Mouse (Mus musculus) heart, postnatal 0 days (tissue): Measurements from ENCODE around the gene Cog5. TPM values are rescaled to one million over a fixed set of nuclear protein-coding genes. Genes with fewer than 3 reads are reported as not detected.

ENCODE experiments used
- ATAC-seq: fragments of 200-750 bp; cut with Nextera tagmentation; 2 replicates; pipeline ENCODE4 v1.8.0; 2017; ENCODE audit warnings: low read depth, moderate number of reproducible peaks, moderate library complexity; ENCODE audit not compliant: insufficient read depth
- DNase-seq: peaks from one replicate; pipeline ENCODE4 v3.0.0-alpha.2; 2016; ENCODE audit warnings: low spot score
- H3K27ac ChIP-seq: fragments of 300-500 bp; sonication (generic); 2 replicates; pipeline ENCODE4 v1.5.1; 2014; ENCODE audit warnings: low read depth, mild to moderate bottlenecking
- H3K27me3 ChIP-seq: fragments of 300-500 bp; sonication (generic); 2 replicates; pipeline ENCODE4 v1.6.1; 2014; ENCODE audit warnings: low read length, mixed read lengths; ENCODE audit not compliant: control insufficient read depth, insufficient read depth
- H3K36me3 ChIP-seq: fragments of 300-500 bp; sonication (generic); replicated peaks from 2 replicates; pipeline ENCODE4 v1.6.1; 2014; ENCODE audit warnings: low read length, mixed read lengths; ENCODE audit not compliant: control insufficient read depth, insufficient read depth
- H3K4me1 ChIP-seq: fragments of 300-500 bp; sonication (generic); 2 replicates; pipeline ENCODE4 v1.6.1; 2014; ENCODE audit warnings: antibody characterized with exemption; ENCODE audit not compliant: control insufficient read depth, insufficient read depth
- H3K4me2 ChIP-seq: fragments of 300-500 bp; sonication (generic); 2 replicates; pipeline ENCODE4 v1.6.1; 2014; ENCODE audit warnings: low read depth, mild to moderate bottlenecking, low read length, moderate library complexity
- H3K4me3 ChIP-seq: fragments of 300-500 bp; sonication (generic); 2 replicates; pipeline ENCODE4 v1.5.1; 2014; ENCODE audit warnings: low read depth, low read length
- H3K9ac ChIP-seq: fragments of 300-500 bp; sonication (generic); replicated peaks from 2 replicates; pipeline ENCODE4 v1.6.1; 2014; ENCODE audit warnings: low read depth, low read length, mixed read lengths
- H3K9me3 ChIP-seq: fragments of 300-500 bp; sonication (generic); replicated peaks from 2 replicates; pipeline ENCODE4 v1.6.1; 2016; ENCODE audit warnings: low read length; ENCODE audit not compliant: control insufficient read depth
- CTCF ChIP-seq: IDR thresholded peaks from 2 replicates; pipeline ENCODE4 v1.5.1; 2016; ENCODE audit warnings: antibody characterized with exemption, control low read depth, low read depth
- EP300 ChIP-seq: IDR thresholded peaks from 2 replicates; pipeline ENCODE4 v1.6.1; 2016; ENCODE audit warnings: antibody characterized with exemption, low read depth
- WGBS: fragments of 180-500 bp; shearing (Covaris S2); extraction: QIAGEN DNeasy Blood & Tissue Kit; methylation state at CpG from one replicate; pipeline ENCODE4 v1.1.7; 2014; 5-methylcytosine and 5-hydroxymethylcytosine counted together
- polyA plus RNA-seq: library from polyadenylated mRNA; unstranded; fragments of >200 nt; fragmentation: Nextera tagmentation; extraction: Ambion mirVana; gene quantifications from 2 replicates; pipeline ENCODE4 v1.2.1, GENCODE M21; 2015
- total RNA-seq: library from RNA; depleted of rRNA; stranded (reverse); fragments of >200 nt; gene quantifications from 2 replicates; pipeline ENCODE4 v1.2.3, GENCODE M21; 2014; ENCODE audit warnings: low replicate concordance

Cog5 gene
- total and polyA plus RNA-seq, 2 experiments from 2014 or later = 22.4 to 58.4 TPM

DNA sequence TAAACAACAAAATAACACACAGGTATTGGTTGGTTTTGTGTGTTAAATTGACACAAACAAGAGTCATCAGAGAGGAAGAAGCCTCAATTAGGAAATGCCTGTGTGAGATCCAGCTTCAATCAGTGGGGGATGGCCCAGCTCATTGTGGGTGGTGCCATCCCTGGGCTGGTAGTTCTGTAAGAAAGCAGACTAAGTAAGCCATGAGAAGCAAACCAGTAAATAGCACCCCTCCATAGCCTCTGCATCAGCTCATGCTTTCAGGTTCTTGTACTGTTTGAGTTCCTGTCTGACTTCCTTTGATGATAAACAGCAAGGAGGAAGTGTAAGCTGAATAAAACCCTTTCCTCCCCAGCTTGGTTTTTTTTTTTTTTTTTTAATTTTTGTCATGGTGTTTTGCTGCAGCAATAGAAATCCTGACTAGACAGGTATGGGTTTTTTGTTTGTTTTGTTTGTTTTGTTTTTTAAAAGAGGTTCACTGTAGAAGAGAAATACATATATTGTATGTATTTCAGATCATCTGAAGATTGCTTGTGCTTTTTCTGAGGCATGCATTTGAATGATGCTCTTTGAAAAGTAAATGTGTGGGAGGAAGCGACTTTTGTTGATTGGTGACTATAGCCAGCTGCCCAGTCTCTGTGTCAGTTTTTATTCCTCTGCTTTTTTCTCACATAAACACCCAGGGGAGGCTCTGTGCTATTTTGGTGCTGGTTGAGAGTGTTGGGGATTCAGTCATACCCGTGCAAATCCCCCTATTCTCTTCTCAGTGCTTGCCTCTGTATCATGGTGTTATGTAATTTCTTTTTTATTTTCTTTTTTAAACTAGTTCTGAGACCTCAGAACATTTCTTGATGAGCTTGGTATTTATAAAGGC, 101.5 kb downstream of the Cog5 start:
- H3K4me1 ChIP-seq = peaks cover 8% of the 10 kb centered on the region
- no peak overlapping the region for H3K4me2 ChIP-seq
- DNase-seq (no peak), ATAC-seq (no peak)
- no peaks in the 10 kb centered on the region for H3K9me3 ChIP-seq
- H3K27ac ChIP-seq = no peak overlapping the region
- WGBS = 41% methylated on average over 2 of the region's 2 CpGs
- no peaks in the 10 kb centered on the region for H3K36me3 ChIP-seq
- TF ChIP-seq CTCF (no peak), EP300 (no peak)
- H3K27me3 ChIP-seq = no peaks in the 10 kb centered on the region
- no peak overlapping the region for H3K4me3 ChIP-seq
- no peak overlapping the region for H3K9ac ChIP-seq

DNA sequence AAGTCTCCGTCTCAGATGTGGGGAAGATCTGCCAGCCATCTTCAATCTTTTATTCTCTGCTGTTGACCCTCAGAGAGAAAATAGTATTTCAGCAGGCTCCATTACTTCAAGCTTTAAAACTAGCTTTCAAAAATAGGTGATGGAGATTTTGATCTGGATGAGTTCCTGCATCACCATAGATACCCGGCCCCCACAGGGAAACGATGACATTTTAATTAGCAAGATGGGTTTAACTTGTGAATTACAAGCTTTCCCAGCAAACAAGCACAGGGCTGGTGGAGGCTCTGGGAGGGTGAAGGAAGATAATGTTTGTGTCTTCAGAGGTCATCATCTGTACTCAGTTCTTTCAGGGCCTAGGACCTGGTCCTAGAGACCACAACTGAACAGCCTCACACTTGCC, 118.9 kb downstream of the Cog5 start:
- ATAC-seq (no peak), DNase-seq (no peak)
- H3K9me3 ChIP-seq = no peaks in the 10 kb centered on the region
- WGBS = 96% methylated on average over 3 of the region's 3 CpGs
- no peaks in the 10 kb centered on the region for H3K4me1 ChIP-seq
- H3K4me3 ChIP-seq = no peak overlapping the region
- no peak overlapping the region for H3K27ac ChIP-seq
- H3K27me3 ChIP-seq = no peaks in the 10 kb centered on the region
- TF ChIP-seq EP300 (no peak), CTCF (no peak)
- no peak overlapping the region for H3K9ac ChIP-seq
- H3K36me3 ChIP-seq = no peaks in the 10 kb centered on the region
- H3K4me2 ChIP-seq = no peak overlapping the region

DNA sequence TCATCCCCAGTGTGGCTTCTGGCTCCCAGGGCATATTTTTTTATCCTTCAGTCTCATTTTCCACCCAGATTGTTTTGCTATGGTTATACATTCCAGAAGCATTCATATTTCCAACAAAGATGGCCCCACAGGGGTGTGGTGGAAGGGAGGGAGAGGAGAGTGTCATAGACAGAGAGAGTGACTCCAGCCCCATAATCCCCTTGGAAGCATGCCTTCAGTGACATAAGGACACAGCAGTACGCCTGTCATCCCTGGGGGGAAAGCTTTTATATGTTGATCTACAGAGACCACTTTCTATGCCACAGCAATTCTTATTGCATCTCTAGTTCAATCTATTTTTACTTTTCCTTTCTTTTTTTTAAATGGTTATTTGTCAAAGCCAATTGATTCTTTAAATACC, 129.6 kb downstream of the Cog5 start:
- Histone ChIP-seq H3K36me3 (no peaks in the 10 kb centered on the region), H3K9me3 (no peaks in the 10 kb centered on the region), H3K9ac (no peak overlapping the region), H3K4me3 (no peak overlapping the region), H3K4me2 (no peak overlapping the region), H3K27me3 (no peaks in the 10 kb centered on the region), H3K4me1 (no peaks in the 10 kb centered on the region), H3K27ac (no peak overlapping the region)
- TF ChIP-seq CTCF (no peak), EP300 (no peak)
- no peak for DNase-seq
- 87% methylated on average over 1 of the region's 1 CpGs for WGBS
- ATAC-seq = no peak

DNA sequence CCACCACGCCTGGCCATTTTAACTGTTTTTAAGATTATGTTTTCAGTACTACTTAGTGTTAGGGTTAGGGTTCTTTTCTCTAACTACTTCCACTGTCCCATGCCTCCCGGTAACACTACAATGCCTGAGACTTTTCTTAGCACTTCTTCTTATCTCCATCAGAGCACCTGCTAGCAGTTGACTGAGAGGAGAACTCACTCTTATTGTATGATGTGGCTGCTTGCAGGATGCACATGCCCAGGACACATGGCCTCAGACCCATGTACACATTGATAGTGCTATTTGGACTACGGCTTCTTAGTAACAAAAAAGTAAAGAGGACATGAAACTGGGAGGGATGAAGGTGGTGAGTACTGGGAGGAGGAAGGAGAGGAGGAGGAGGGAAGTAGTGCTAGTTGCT, 133.9 kb downstream of the Cog5 start:
- ATAC-seq (no peak), DNase-seq (no peak)
- Histone ChIP-seq H3K4me2 (no peak overlapping the region), H3K9ac (no peak overlapping the region), H3K9me3 (no peaks in the 10 kb centered on the region), H3K27ac (no peak overlapping the region), H3K4me3 (no peak overlapping the region), H3K4me1 (no peaks in the 10 kb centered on the region), H3K36me3 (no peaks in the 10 kb centered on the region), H3K27me3 (no peaks in the 10 kb centered on the region)
- TF ChIP-seq EP300 = no peak
- TF ChIP-seq CTCF = no peak
- WGBS = 80% methylated on average over 3 of the region's 3 CpGs

DNA sequence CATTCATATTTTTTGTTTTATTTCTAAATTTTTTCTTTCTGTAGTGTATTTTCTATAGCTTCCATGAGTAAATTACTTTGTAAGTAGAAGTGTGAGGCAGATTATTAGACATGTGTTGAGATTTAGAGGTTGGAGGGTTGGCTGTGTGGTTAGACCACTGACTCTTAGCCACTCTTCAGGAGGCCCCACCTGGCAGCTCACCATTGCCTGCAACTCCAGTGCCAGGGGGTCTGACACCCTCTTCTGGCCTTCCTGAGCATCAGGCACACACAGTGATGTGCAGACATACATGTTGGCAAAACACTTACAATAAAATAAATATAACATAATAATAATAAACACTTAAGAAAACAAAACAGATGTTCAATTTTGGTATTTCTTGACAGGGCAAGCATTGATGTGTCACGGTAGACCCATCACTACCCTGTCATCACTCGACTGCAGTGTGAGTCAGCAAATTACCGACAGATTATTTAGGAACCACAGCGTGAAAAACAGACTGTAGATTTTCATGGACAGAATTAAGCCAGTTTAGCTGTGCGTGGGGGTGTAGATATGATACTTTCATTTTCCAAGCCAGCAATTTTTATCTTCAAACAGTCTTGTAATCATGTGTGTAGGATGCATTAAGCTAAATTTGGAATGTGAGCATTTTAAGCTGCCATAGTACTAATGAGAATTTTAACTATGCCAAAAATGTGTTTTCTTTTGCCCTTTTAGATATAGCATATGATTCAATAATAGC, 151.9 kb downstream of the Cog5 start:
- Histone ChIP-seq H3K9ac (no peak overlapping the region), H3K27ac (no peak overlapping the region), H3K4me1 (no peaks in the 10 kb centered on the region; the same call in 1 of the 2 replicates), H3K4me3 (no peak overlapping the region), H3K27me3 (no peaks in the 10 kb centered on the region), H3K4me2 (no peak overlapping the region), H3K9me3 (no peaks in the 10 kb centered on the region), H3K36me3 (peaks cover 5% of the 10 kb centered on the region; the same call in 1 of the 2 replicates)
- DNase-seq (no peak), ATAC-seq (no peak)
- TF ChIP-seq CTCF = no peak
- 47% methylated on average over 5 of the region's 5 CpGs for WGBS
